Comparison of ENCODE assay signal across 19 mouse cellular contexts in genomic region chr11:106670266-106670665, GRCm38 (mm10). TPM values are rescaled to one million over a fixed set of nuclear protein-coding genes. Genes with fewer than 3 reads are reported as not detected.
DNase-seq lines count a peak whose midpoint lies in the region; ATAC-seq and TF ChIP-seq lines count a peak whose summit lies in the region.
"Had no signal": no experiment of that assay in that cellular context is flagged by ENCODE, and none has a peak within 500 bp of the region (broad histone marks: within the 10 kb centered on the region; RNA-seq: fewer than 3 reads in every experiment).

No protein-coding gene starts in this region.

- TF ChIP-seq CTCF in thymus, adult 2 months (IDR thresholded peaks at IDR 0.05; ENCODE audit: borderline replicate concordance, control insufficient read depth, extremely low read depth, insufficient read depth, low read length, poor library complexity), result no peak

- H3K9ac ChIP-seq in heart, embryonic 12.5 days, result no peak overlapping the region
- 0 out of 2 replicates have a peak overlapping the region, but pooled peaks have one; percentile 18 for H3K9ac ChIP-seq in limb, embryonic 12.5 days (replicated peaks)
- H3K9ac ChIP-seq: kidney, embryonic 15.5 days; limb, embryonic 13.5 days; liver, embryonic 13.5 days; lung, embryonic 15.5 days; neural tube, embryonic 15.5 days had no signal

- H3K4me1 ChIP-seq in heart, embryonic 10.5 days, result peaks cover 57% of the 10 kb centered on the region
- peaks cover 65% of the 10 kb centered on the region for H3K4me1 ChIP-seq in heart, embryonic 12.5 days (replicated peaks)
- peaks cover 27% of the 10 kb centered on the region for H3K4me1 ChIP-seq in limb, embryonic 12.5 days (replicated peaks)
- peaks cover 31% of the 10 kb centered on the region for H3K4me1 ChIP-seq in limb, embryonic 10.5 days
- peaks cover 82% of the 10 kb centered on the region for H3K4me1 ChIP-seq in thymus, adult 2 months (replicated peaks; ENCODE audit: control insufficient read depth, insufficient read depth, low read length)
- H3K4me1 ChIP-seq in embryonic facial prominence, embryonic 10.5 days, result peaks cover 48% of the 10 kb centered on the region

- no peak overlapping the region for H3K4me2 ChIP-seq in heart, embryonic 12.5 days
- H3K4me2 ChIP-seq in limb, embryonic 12.5 days, result no peak overlapping the region
- H3K4me2 ChIP-seq: kidney, embryonic 15.5 days; limb, embryonic 13.5 days; liver, embryonic 13.5 days; lung, embryonic 15.5 days; neural tube, embryonic 15.5 days had no signal

- no peaks in the 10 kb centered on the region for H3K27me3 ChIP-seq in heart, embryonic 10.5 days (ENCODE audit: insufficient read depth, poor library complexity, severe bottlenecking)
- H3K27me3 ChIP-seq in heart, embryonic 12.5 days (replicated peaks), result no peaks in the 10 kb centered on the region
- H3K27me3 ChIP-seq in limb, embryonic 12.5 days, result no peaks in the 10 kb centered on the region
- no peaks in the 10 kb centered on the region for H3K27me3 ChIP-seq in limb, embryonic 10.5 days (ENCODE audit: low read depth, poor library complexity, severe bottlenecking)
- no peaks in the 10 kb centered on the region for H3K27me3 ChIP-seq in thymus, adult 2 months (ENCODE audit: control insufficient read depth, insufficient read depth, low read length)
- H3K27me3 ChIP-seq in embryonic facial prominence, embryonic 10.5 days (replicated peaks; ENCODE audit: low read depth, poor library complexity, severe bottlenecking), result no peaks in the 10 kb centered on the region
- H3K27me3 ChIP-seq: kidney, embryonic 15.5 days; limb, embryonic 13.5 days; liver, embryonic 13.5 days; lung, embryonic 15.5 days; neural tube, embryonic 15.5 days had no signal

- no peak overlapping the region for H3K4me3 ChIP-seq in heart, embryonic 10.5 days
- no peak overlapping the region for H3K4me3 ChIP-seq in heart, embryonic 12.5 days
- no peak overlapping the region for H3K4me3 ChIP-seq in limb, embryonic 12.5 days (replicated peaks)
- H3K4me3 ChIP-seq in limb, embryonic 10.5 days, result no peak overlapping the region
- no peak overlapping the region for H3K4me3 ChIP-seq in thymus, adult 2 months (ENCODE audit: control insufficient read depth, insufficient read depth, low read length)
- no peak overlapping the region for H3K4me3 ChIP-seq in embryonic facial prominence, embryonic 10.5 days
- H3K4me3 ChIP-seq: kidney, embryonic 15.5 days; limb, embryonic 13.5 days; liver, embryonic 13.5 days; lung, embryonic 15.5 days; neural tube, embryonic 15.5 days had no signal

- no peak for DNase-seq in heart, embryonic 10.5 days (ENCODE audit: low spot score)
- DNase-seq in limb, embryonic 10.5 days (ENCODE audit: low spot score), result no peak
- no peak for DNase-seq in thymus, adult 2 months
- no peak for DNase-seq in thymus, postnatal 10 days (ENCODE audit: low spot score in 2 of 2)
- DNase-seq in induced T-regulatory cell, adult 2 months (ENCODE audit: low read depth), result peak; percentile 53
- no peak for DNase-seq in embryonic facial prominence, embryonic 10.5 days (ENCODE audit: low spot score)
- DNase-seq: adrenal gland, postnatal 14 days; cerebellum, adult 11 months; cerebellum, adult 9-11 months; kidney, adult 11 months; layer of hippocampus, postnatal 36 days; liver, embryonic 13.5 days had no signal

- no peak for ATAC-seq in heart, embryonic 12.5 days (ENCODE audit: insufficient number of reproducible peaks, low FRiP score)
- no peak for ATAC-seq in limb, embryonic 12.5 days (ENCODE audit: insufficient number of reproducible peaks, insufficient read depth, low FRiP score, low TSS enrichment, low read depth)

- peak overlapping the region; percentile 52; the same call in 1 of the 2 replicates for H3K27ac ChIP-seq in heart, embryonic 10.5 days
- no peak overlapping the region for H3K27ac ChIP-seq in heart, embryonic 12.5 days (ENCODE audit: poor library complexity, severe bottlenecking)
- H3K27ac ChIP-seq in limb, embryonic 12.5 days, result no peak overlapping the region
- no peak overlapping the region for H3K27ac ChIP-seq in limb, embryonic 10.5 days
- peak overlapping the region; percentile 94 for H3K27ac ChIP-seq in thymus, adult 2 months (ENCODE audit: control insufficient read depth, insufficient read depth, low read length)
- no peak overlapping the region for H3K27ac ChIP-seq in embryonic facial prominence, embryonic 10.5 days (replicated peaks)
- H3K27ac ChIP-seq: limb, embryonic 13.5 days; liver, embryonic 13.5 days; lung, embryonic 15.5 days; neural tube, embryonic 15.5 days; stomach, postnatal 0 days had no signal

- WGBS in heart, embryonic 10.5 days, result 63% methylated on average over 3 of the region's 3 CpGs
- WGBS in heart, embryonic 12.5 days, result 70% methylated on average over 3 of the region's 3 CpGs
- 68% methylated on average over 3 of the region's 3 CpGs for WGBS in limb, embryonic 12.5 days
- WGBS in limb, embryonic 10.5 days, result 63% methylated on average over 3 of the region's 3 CpGs
- 97% methylated on average over 3 of the region's 3 CpGs for WGBS in thymus, adult 2 months
- WGBS in embryonic facial prominence, embryonic 10.5 days, result 61% methylated on average over 3 of the region's 3 CpGs

- H3K9me3 ChIP-seq in heart, embryonic 10.5 days, result no peaks in the 10 kb centered on the region
- H3K9me3 ChIP-seq in heart, embryonic 12.5 days (replicated peaks), result no peaks in the 10 kb centered on the region
- H3K9me3 ChIP-seq in limb, embryonic 12.5 days, result no peaks in the 10 kb centered on the region
- no peaks in the 10 kb centered on the region for H3K9me3 ChIP-seq in limb, embryonic 10.5 days (replicated peaks)
- no peaks in the 10 kb centered on the region for H3K9me3 ChIP-seq in embryonic facial prominence, embryonic 10.5 days
- H3K9me3 ChIP-seq: kidney, embryonic 15.5 days; limb, embryonic 13.5 days; liver, embryonic 13.5 days; lung, embryonic 15.5 days; neural tube, embryonic 15.5 days had no signal

- TF ChIP-seq POLR2A in thymus, adult 2 months (IDR thresholded peaks at IDR 0.05; ENCODE audit: control insufficient read depth, extremely low read depth, insufficient read depth, low read length, poor library complexity), result no peak

- no peaks in the 10 kb centered on the region; the same call in 1 of the 2 replicates for H3K36me3 ChIP-seq in heart, embryonic 10.5 days
- no peaks in the 10 kb centered on the region; the same call in 1 of the 2 replicates for H3K36me3 ChIP-seq in heart, embryonic 12.5 days
- no peaks in the 10 kb centered on the region for H3K36me3 ChIP-seq in limb, embryonic 12.5 days
- H3K36me3 ChIP-seq in limb, embryonic 10.5 days, result no peaks in the 10 kb centered on the region
- no peaks in the 10 kb centered on the region for H3K36me3 ChIP-seq in thymus, adult 2 months (ENCODE audit: control insufficient read depth, insufficient read depth, low read length)
- H3K36me3 ChIP-seq in embryonic facial prominence, embryonic 10.5 days (replicated peaks), result no peaks in the 10 kb centered on the region
- H3K36me3 ChIP-seq: kidney, embryonic 15.5 days; limb, embryonic 13.5 days; liver, embryonic 13.5 days; lung, embryonic 15.5 days; neural tube, embryonic 15.5 days had no signal

RNA-seq across cellular contexts. Expression of gene Tex2, which starts 57.0 kb away (rescaled TPM):
- polyA plus RNA-seq in heart, embryonic 10.5 days (2016; fragmentation: Nextera tagmentation; extraction: Ambion mirVana), result 12.5 and 17.9 TPM in 2 replicates
- 19.8 and 20.2 TPM in 2 replicates for polyA plus RNA-seq in heart, embryonic 12.5 days (2016; fragmentation: Nextera tagmentation; extraction: Ambion mirVana)
- 7.8 and 8.1 TPM in 2 replicates for polyA plus RNA-seq in limb, embryonic 12.5 days (2016; fragmentation: Nextera tagmentation; extraction: Ambion mirVana)
- polyA plus RNA-seq in limb, embryonic 10.5 days (2016; fragmentation: Nextera tagmentation; extraction: Ambion mirVana), result 6.9 and 7.2 TPM in 2 replicates
- polyA plus RNA-seq in thymus, adult 2 months (2012; rRNA removed), result 13.2 and 13.7 TPM in 2 replicates
- polyA plus RNA-seq in embryonic facial prominence, embryonic 10.5 days (2016; fragmentation: Nextera tagmentation; extraction: Ambion mirVana), result 6.8 and 7.5 TPM in 2 replicates

Comparison
In these comparisons a context has a peak if more than half of its experiments do, and no peak if none do; other contexts are left out.
1. H3K27ac ChIP-seq: peak in heart, embryonic 10.5 days (single experiment) and thymus, adult 2 months (single experiment); none in heart, embryonic 12.5 days (single experiment), limb, embryonic 12.5 days (single experiment), limb, embryonic 10.5 days (single experiment) and embryonic facial prominence, embryonic 10.5 days (single experiment).